26 mouse cellular contexts compared by ENCODE assay signal in the genomic region with DNA sequence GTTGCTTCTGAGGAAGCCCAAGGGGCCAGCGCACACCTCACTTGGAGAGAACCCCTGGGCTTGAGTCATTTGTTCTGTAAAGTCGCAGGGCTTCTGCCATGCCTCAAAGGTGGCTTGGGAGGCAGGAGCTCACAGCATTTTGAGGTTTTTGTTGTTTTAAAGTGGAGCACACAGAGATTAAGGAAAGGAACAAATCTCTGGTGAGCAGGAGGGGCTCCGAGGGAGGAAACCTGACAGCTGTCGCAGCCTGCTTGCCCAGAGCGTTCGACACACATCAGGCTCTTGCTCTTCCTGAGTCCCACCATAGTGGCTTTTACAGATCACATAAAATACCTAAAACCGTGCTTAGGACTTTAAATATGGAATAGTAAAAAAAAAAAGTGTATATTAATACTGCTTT.
"Had no signal": no experiment of that assay in that cellular context is flagged by ENCODE, and none has a peak within 500 bp of the region (broad histone marks: within the 10 kb centered on the region; RNA-seq: fewer than 3 reads in every experiment).

No protein-coding gene starts in this region.

- ATAC-seq: forebrain, embryonic 16.5 days; hindbrain, embryonic 16.5 days; inflammation-experienced regulatory T-cells, adult 6 months; intestine, embryonic 15.5 days; intestine, postnatal 0 days had no signal

- DNase-seq: gastrocnemius, adult 2 months; gastrocnemius, postnatal 10 days; gastrocnemius, postnatal 25 days; heart, adult 18-20 months; heart, postnatal 10 days; heart, postnatal 4 days; kidney, adult 18-20 months; kidney, adult 9 months; kidney, postnatal 14 days; kidney, postnatal 36 days; layer of hippocampus, adult 9-11 months; layer of hippocampus, postnatal 36 days; left cerebral cortex, postnatal 4 days had no signal

- H3K9me3 ChIP-seq: heart, embryonic 10.5 days; heart, embryonic 12.5 days; hindbrain, embryonic 10.5 days; hindbrain, embryonic 12.5 days; intestine, embryonic 15.5 days; kidney, embryonic 15.5 days; limb, embryonic 13.5 days had no signal

- H3K27ac ChIP-seq: gastrocnemius, adult 2 months; heart, embryonic 10.5 days; hindbrain, embryonic 10.5 days; hindbrain, embryonic 12.5 days; hindbrain, embryonic 14.5 days; intestine, embryonic 15.5 days; kidney, embryonic 15.5 days; kidney, postnatal 0 days; limb, embryonic 13.5 days had no signal

- H3K4me2 ChIP-seq: heart, embryonic 12.5 days; hindbrain, embryonic 12.5 days; hindbrain, embryonic 14.5 days; intestine, embryonic 15.5 days; kidney, embryonic 15.5 days; limb, embryonic 13.5 days had no signal

- H3K4me3 ChIP-seq: gastrocnemius, adult 2 months; heart, embryonic 10.5 days; heart, embryonic 12.5 days; hindbrain, embryonic 10.5 days; hindbrain, embryonic 12.5 days; intestine, embryonic 15.5 days; kidney, embryonic 15.5 days; limb, embryonic 13.5 days had no signal

- H3K27me3 ChIP-seq: heart, embryonic 12.5 days; hindbrain, embryonic 12.5 days; intestine, embryonic 15.5 days; kidney, embryonic 15.5 days; limb, embryonic 13.5 days had no signal

- H3K36me3 ChIP-seq: hindbrain, embryonic 12.5 days had no signal

- H3K4me1 ChIP-seq: intestine, embryonic 15.5 days; kidney, embryonic 15.5 days; limb, embryonic 13.5 days had no signal

- H3K9ac ChIP-seq: heart, embryonic 12.5 days; hindbrain, embryonic 12.5 days; hindbrain, embryonic 14.5 days; intestine, embryonic 15.5 days; kidney, embryonic 15.5 days; limb, embryonic 13.5 days had no signal
